Mouse (Mus musculus) limb, embryonic 13.5 days (tissue): ENCODE results near the gene Fto. TPM values are rescaled to one million over a fixed set of nuclear protein-coding genes. Genes with fewer than 3 reads are reported as not detected.

Experiments used
- ATAC-seq: fragments of 200-750 bp; cut with Nextera tagmentation; 2 replicates; pipeline ENCODE4 v1.8.0; 2017; ENCODE audit warnings: low read depth, moderate number of reproducible peaks, moderate TSS enrichment; ENCODE audit not compliant: low FRiP score
- H3K27ac ChIP-seq: fragments of 300-500 bp; sonication (generic); 2 replicates; pipeline ENCODE4 v1.5.1; 2015; ENCODE audit warnings: inconsistent platforms, mild to moderate bottlenecking, moderate library complexity
- H3K27me3 ChIP-seq: fragments of 300-500 bp; sonication (generic); 2 replicates; pipeline ENCODE4 v1.6.1; 2015; ENCODE audit warnings: mild to moderate bottlenecking, inconsistent platforms
- H3K36me3 ChIP-seq: fragments of 300-500 bp; sonication (generic); 2 replicates; pipeline ENCODE4 v1.6.1; 2015; ENCODE audit warnings: inconsistent platforms, mild to moderate bottlenecking, moderate library complexity
- H3K4me1 ChIP-seq: fragments of 300-500 bp; sonication (generic); 2 replicates; pipeline ENCODE4 v1.6.1; 2015; ENCODE audit warnings: inconsistent platforms
- H3K4me2 ChIP-seq: fragments of 300-500 bp; sonication (generic); replicated peaks from 2 replicates; pipeline ENCODE4 v1.6.1; 2015; ENCODE audit warnings: inconsistent platforms, mild to moderate bottlenecking, moderate library complexity
- H3K4me3 ChIP-seq: fragments of 300-500 bp; sonication (generic); 2 replicates; pipeline ENCODE4 v1.5.1; 2015; ENCODE audit warnings: moderate library complexity, mild to moderate bottlenecking, inconsistent platforms
- H3K9ac ChIP-seq: fragments of 300-500 bp; sonication (generic); 2 replicates; pipeline ENCODE4 v1.6.1; 2015; ENCODE audit warnings: mild to moderate bottlenecking, inconsistent platforms
- H3K9me3 ChIP-seq: fragments of 300-500 bp; sonication (generic); 2 replicates; pipeline ENCODE4 v1.6.1; 2016; ENCODE audit warnings: inconsistent platforms
- WGBS: fragments of 180-500 bp; shearing (Covaris S2); methylation state at CpG from one replicate; pipeline ENCODE4 v1.1.7; 2015; 5-methylcytosine and 5-hydroxymethylcytosine counted together
- polyA plus RNA-seq: library from polyadenylated mRNA; unstranded; fragments of >200 nt; fragmentation: Nextera tagmentation; extraction: Ambion mirVana; gene quantifications from 2 replicates; pipeline ENCODE4 v1.2.1, GENCODE M21; 2015

The Fto gene
- polyA plus RNA-seq, 1 experiment from 2014 or later, result 106 TPM

GRCm38 (mm10) chr8:91509900-91510260, 196.6 kb downstream of the Fto start:
- Histone ChIP-seq H3K27ac (no peak overlapping the region), H3K4me1 (peaks cover 26% of the 10 kb centered on the region), H3K4me3 (no peak overlapping the region), H3K9me3 (no peaks in the 10 kb centered on the region), H3K4me2 (no peak overlapping the region), H3K36me3 (no peaks in the 10 kb centered on the region; the same call in 1 of the 2 replicates), H3K9ac (no peak overlapping the region), H3K27me3 (peaks cover 14% of the 10 kb centered on the region)
- WGBS, result 68% methylated on average over 6 of the region's 6 CpGs
- ATAC-seq, result no peak; the same call in 1 of the 2 replicates

GRCm38 (mm10) chr8:91510716-91511115, 197.4 kb downstream of the Fto start:
- 29% methylated on average over 5 of the region's 5 CpGs for WGBS
- no peak for ATAC-seq
- Histone ChIP-seq H3K27me3 (peaks cover 21% of the 10 kb centered on the region), H3K4me3 (no peak overlapping the region), H3K4me2 (no peak overlapping the region), H3K4me1 (peaks cover 30% of the 10 kb centered on the region), H3K36me3 (no peaks in the 10 kb centered on the region; the same call in 1 of the 2 replicates), H3K9ac (no peak overlapping the region), H3K27ac (no peak overlapping the region), H3K9me3 (no peaks in the 10 kb centered on the region)

GRCm38 (mm10) chr8:91511943-91512342, 198.6 kb downstream of the Fto start:
- Histone ChIP-seq H3K4me1 (peaks cover 41% of the 10 kb centered on the region), H3K4me2 (no peak overlapping the region), H3K9ac (no peak overlapping the region), H3K27ac (no peak overlapping the region), H3K27me3 (peaks cover 30% of the 10 kb centered on the region), H3K4me3 (no peak overlapping the region), H3K9me3 (no peaks in the 10 kb centered on the region), H3K36me3 (no peaks in the 10 kb centered on the region; the same call in 1 of the 2 replicates)
- WGBS, result 83% methylated on average over 4 of the region's 4 CpGs
- ATAC-seq, result no peak

GRCm38 (mm10) chr8:91514752-91515478, 201.6 kb downstream of the Fto start:
- Histone ChIP-seq H3K27ac (no peak overlapping the region), H3K27me3 (peaks cover 55% of the 10 kb centered on the region), H3K36me3 (no peaks in the 10 kb centered on the region; the same call in 1 of the 2 replicates), H3K4me3 (no peak overlapping the region), H3K9me3 (no peaks in the 10 kb centered on the region), H3K9ac (no peak overlapping the region), H3K4me2 (no peak overlapping the region), H3K4me1 (peaks cover 44% of the 10 kb centered on the region)
- 66% methylated on average over 16 of the region's 16 CpGs for WGBS
- ATAC-seq, result no peak; the same call in 1 of the 2 replicates

- H3K27ac ChIP-seq, result no peak overlapping the region
- 11% methylated on average over 7 of the region's 7 CpGs for WGBS
- no peak for ATAC-seq
- no peak overlapping the region for H3K4me3 ChIP-seq
- H3K36me3 ChIP-seq, result no peaks in the 10 kb centered on the region; the same call in 1 of the 2 replicates
- peaks cover 69% of the 10 kb centered on the region for H3K27me3 ChIP-seq
- H3K4me2 ChIP-seq, result 0 out of 2 replicates have a peak overlapping the region, but pooled peaks have one; percentile 1
- H3K9me3 ChIP-seq, result no peaks in the 10 kb centered on the region
- H3K4me1 ChIP-seq, result peaks cover 34% of the 10 kb centered on the region
- H3K9ac ChIP-seq, result no peak overlapping the region
Measured at GRCm38 (mm10) chr8:91516422-91516821, 203.1 kb downstream of the Fto start.

GRCm38 (mm10) chr8:91518085-91518484, 204.8 kb downstream of the Fto start:
- Histone ChIP-seq H3K36me3 (peaks cover 5% of the 10 kb centered on the region), H3K4me2 (no peak overlapping the region), H3K27ac (no peak overlapping the region), H3K9ac (no peak overlapping the region), H3K9me3 (no peaks in the 10 kb centered on the region), H3K27me3 (peaks cover 83% of the 10 kb centered on the region), H3K4me3 (no peak overlapping the region), H3K4me1 (peaks cover 34% of the 10 kb centered on the region)
- ATAC-seq, result no peak
- WGBS, result 35% methylated on average over 6 of the region's 6 CpGs

GRCm38 (mm10) chr8:91522201-91522600, 208.9 kb downstream of the Fto start:
- no peak for ATAC-seq
- peaks cover 28% of the 10 kb centered on the region for H3K4me1 ChIP-seq
- 78% methylated on average over 12 of the region's 12 CpGs for WGBS
- H3K9me3 ChIP-seq, result no peaks in the 10 kb centered on the region
- H3K36me3 ChIP-seq, result peaks cover 6% of the 10 kb centered on the region
- no peak overlapping the region for H3K27ac ChIP-seq
- no peak overlapping the region for H3K9ac ChIP-seq
- peaks cover 90% of the 10 kb centered on the region for H3K27me3 ChIP-seq
- no peak overlapping the region for H3K4me3 ChIP-seq
- H3K4me2 ChIP-seq, result no peak overlapping the region

- Histone ChIP-seq H3K9ac (no peak overlapping the region), H3K4me1 (peaks cover 16% of the 10 kb centered on the region), H3K36me3 (peaks cover 13% of the 10 kb centered on the region), H3K27me3 (peaks cover 90% of the 10 kb centered on the region), H3K4me3 (no peak overlapping the region), H3K9me3 (no peaks in the 10 kb centered on the region), H3K27ac (no peak overlapping the region), H3K4me2 (no peak overlapping the region)
- no peak for ATAC-seq
- 28% methylated on average over 16 of the region's 16 CpGs for WGBS
Measured at GRCm38 (mm10) chr8:91524056-91524864, 210.9 kb downstream of the Fto start.

- Histone ChIP-seq H3K9me3 (no peaks in the 10 kb centered on the region), H3K27me3 (peaks cover 93% of the 10 kb centered on the region), H3K4me2 (no peak overlapping the region), H3K4me3 (no peak overlapping the region), H3K4me1 (peaks cover 16% of the 10 kb centered on the region), H3K36me3 (peaks cover 13% of the 10 kb centered on the region), H3K27ac (no peak overlapping the region), H3K9ac (no peak overlapping the region)
- ATAC-seq, result no peak
- 15% methylated on average over 4 of the region's 4 CpGs for WGBS
Measured at GRCm38 (mm10) chr8:91524865-91525250, 211.5 kb downstream of the Fto start.

GRCm38 (mm10) chr8:91525342-91525817, 212.1 kb downstream of the Fto start:
- Histone ChIP-seq H3K36me3 (peaks cover 13% of the 10 kb centered on the region), H3K4me2 (no peak overlapping the region), H3K9ac (no peak overlapping the region), H3K27me3 (peaks cover 93% of the 10 kb centered on the region), H3K4me1 (peaks cover 16% of the 10 kb centered on the region), H3K9me3 (no peaks in the 10 kb centered on the region), H3K4me3 (no peak overlapping the region), H3K27ac (no peak overlapping the region)
- WGBS, result 17% methylated on average over 10 of the region's 10 CpGs
- no peak for ATAC-seq

- no peak for ATAC-seq
- H3K4me1 ChIP-seq, result peaks cover 41% of the 10 kb centered on the region
- no peaks in the 10 kb centered on the region for H3K9me3 ChIP-seq
- peaks cover 94% of the 10 kb centered on the region for H3K27me3 ChIP-seq
- H3K4me3 ChIP-seq, result no peak overlapping the region
- no peak overlapping the region for H3K27ac ChIP-seq
- no peak overlapping the region for H3K4me2 ChIP-seq
- 38% methylated on average over 2 of the region's 2 CpGs for WGBS
- no peak overlapping the region for H3K9ac ChIP-seq
- H3K36me3 ChIP-seq, result 0 out of 2 replicates have a peak, but pooled peaks cover 7% of the 10 kb centered on the region
Measured at GRCm38 (mm10) chr8:91528967-91529366, 215.6 kb downstream of the Fto start.

GRCm38 (mm10) chr8:91529699-91530098, 216.4 kb downstream of the Fto start:
- WGBS, result 88% methylated on average over 5 of the region's 5 CpGs
- Histone ChIP-seq H3K4me1 (peaks cover 42% of the 10 kb centered on the region), H3K9ac (no peak overlapping the region), H3K27me3 (peaks cover 94% of the 10 kb centered on the region), H3K4me2 (no peak overlapping the region), H3K27ac (no peak overlapping the region), H3K36me3 (0 out of 2 replicates have a peak, but pooled peaks cover 7% of the 10 kb centered on the region), H3K9me3 (no peaks in the 10 kb centered on the region), H3K4me3 (no peak overlapping the region)
- no peak for ATAC-seq
